Mouse (Mus musculus) heart, postnatal 0 days (tissue): ENCODE results near the gene Slc7a7.

ENCODE experiments used
- CTCF ChIP-seq: IDR thresholded peaks from 2 replicates; pipeline ENCODE4 v1.5.1; 2016; ENCODE audit warnings: antibody characterized with exemption, control low read depth, low read depth
- EP300 ChIP-seq: IDR thresholded peaks from 2 replicates; pipeline ENCODE4 v1.6.1; 2016; ENCODE audit warnings: antibody characterized with exemption, low read depth

GRCm38 (mm10) chr14:54428421-54428820, 10.8 kb upstream of the Slc7a7 start:
- TF ChIP-seq CTCF, result no peak
- TF ChIP-seq EP300, result no peak
